Mouse (Mus musculus) large intestine, adult 2 months (tissue): ENCODE measurements around the gene Nln. TPM values are rescaled to one million over a fixed set of nuclear protein-coding genes. Genes with fewer than 3 reads are reported as not detected.
A peak's percentile ranks its signal among the peaks of the same experiment; 100 is the strongest.

ENCODE experiments used
- DNase-seq: peaks from one replicate; pipeline ENCODE4 v3.0.0-alpha.2; 2012; ENCODE audit warnings: low read depth, low spot score
- WGBS: fragments of 180-500 bp; shearing (Covaris S2); methylation state at CpG from one replicate; pipeline ENCODE4 v1.1.7; 2018; 5-methylcytosine and 5-hydroxymethylcytosine counted together
- polyA plus RNA-seq: library from polyadenylated mRNA; depleted of rRNA; stranded (reverse); fragments of >200 nt; gene quantifications from 2 replicates; pipeline ENCODE4 v1.2.3, GENCODE M21; 2012; rRNA removed

Gene Nln
- polyA plus RNA-seq, result 8.1 and 10.9 TPM in 2 replicates

DNA sequence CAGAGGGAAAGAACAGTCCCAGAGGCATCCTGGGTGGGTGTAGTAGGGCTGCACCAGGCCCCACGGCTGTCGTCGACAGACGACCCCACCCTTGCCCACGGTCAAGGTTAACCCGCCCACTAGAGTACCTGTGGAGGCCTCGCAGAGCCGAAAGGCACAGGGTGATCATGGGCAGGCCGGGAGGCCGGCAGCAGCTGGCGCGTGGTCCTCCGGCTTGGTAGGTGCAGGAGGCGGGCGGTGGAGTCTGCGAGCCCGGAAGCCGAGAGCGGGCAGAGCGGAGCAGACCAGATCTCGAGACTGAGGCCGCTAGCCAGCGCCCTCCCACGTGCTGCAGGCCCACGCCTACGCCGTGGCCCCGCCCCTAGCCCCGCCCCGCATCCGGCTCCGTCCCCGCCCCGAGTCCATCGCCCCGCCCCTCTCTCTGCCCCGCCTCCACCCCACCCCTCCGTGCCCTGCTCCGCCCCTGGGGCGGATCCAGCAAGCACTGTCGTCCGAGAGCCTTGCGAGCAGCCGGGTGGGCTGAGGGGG, at the start of gene Nln, which contains the start of gene Sgtb:
TSS of gene Nln (minus strand) at position 327 of the 528 bp plus-strand sequence.
TSS of gene Sgtb (plus strand) at position 454 of the 528 bp plus-strand sequence.
- under 1% methylated on average over 43 of the region's 44 CpGs for WGBS
- DNase-seq, result peak; percentile 24

DNA sequence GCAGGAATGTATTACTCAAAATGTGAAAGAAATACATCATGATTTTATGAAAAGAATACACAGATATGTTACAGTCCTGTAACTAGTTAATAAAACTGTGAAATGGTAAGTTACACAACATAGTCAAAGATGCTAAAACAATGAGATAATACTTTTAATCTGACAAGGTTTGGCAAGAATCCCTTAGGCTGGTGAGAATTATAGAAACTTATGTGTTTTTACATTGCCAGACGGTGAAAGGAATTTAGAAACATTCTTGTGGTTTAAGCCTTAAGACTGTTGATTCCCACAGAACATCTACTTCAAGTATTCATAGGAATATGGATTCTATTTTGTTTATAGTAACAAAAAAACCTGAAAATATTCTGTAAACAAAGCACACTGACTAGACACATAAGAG, 46.3 kb upstream of the Nln start:
- no peak for DNase-seq
- WGBS, result 87% methylated on average over 1 of the region's 1 CpGs

DNA sequence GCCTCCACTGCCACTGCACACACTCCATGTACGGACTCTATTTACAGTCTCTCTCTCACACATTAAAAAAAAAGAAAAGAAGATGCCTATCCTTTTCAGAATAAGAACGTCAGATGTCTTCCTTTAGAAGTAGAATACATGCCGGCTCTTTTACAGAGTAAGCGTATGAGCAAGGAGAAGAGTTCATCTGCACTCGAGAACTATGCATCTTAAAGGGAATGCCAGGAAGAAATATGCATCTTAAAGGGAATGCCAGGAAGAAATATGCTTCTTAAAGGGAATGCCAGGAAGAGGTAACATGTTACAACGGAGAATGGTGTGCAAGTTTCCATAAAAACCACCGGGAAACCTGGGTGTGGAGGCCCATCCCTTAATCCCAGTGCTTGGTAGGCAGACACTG, 45.7 kb upstream of the Nln start:
- 88% methylated on average over 7 of the region's 7 CpGs for WGBS
- no peak for DNase-seq

DNA sequence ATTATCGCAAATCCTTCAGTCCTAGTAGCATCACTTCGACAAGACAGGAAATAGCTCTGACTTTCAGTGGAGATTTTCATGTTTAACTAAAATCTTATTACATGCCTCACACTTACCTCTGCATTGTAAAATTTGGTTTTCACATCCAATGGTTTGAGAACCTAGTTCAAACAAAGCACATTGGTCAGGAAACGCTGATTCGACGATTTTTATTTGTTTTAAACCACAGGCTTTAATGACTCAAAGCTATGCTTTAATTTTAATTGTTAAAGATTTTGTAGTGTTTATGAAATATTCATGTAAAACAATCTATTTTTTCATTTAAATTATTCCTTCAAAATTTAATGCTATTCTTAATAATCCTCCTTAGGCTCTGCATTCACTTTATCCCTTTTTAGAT, 44.8 kb upstream of the Nln start:
- 91% methylated on average over 5 of the region's 5 CpGs for WGBS
- no peak for DNase-seq

DNA sequence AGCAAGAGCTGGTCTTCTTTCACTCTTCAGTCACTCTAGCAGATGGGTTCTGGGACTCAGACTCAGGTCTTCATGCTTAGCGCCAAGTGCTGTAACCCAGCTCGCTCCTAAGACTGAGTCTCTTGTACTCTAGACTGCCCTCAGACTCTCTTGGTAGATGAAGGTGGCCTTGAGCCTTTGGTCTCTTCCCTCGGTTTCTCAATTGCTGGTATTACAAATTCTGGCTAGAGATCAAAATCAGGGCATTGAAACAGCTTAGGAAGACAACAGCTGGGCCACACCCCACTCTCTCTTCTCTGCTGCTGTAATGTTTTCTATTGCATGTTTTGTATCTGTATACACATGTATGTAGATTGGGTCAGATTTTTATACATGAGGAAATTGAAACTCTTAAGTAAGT, 36.2 kb upstream of the Nln start:
- DNase-seq, result no peak
- 83% methylated on average over 3 of the region's 3 CpGs for WGBS

DNA sequence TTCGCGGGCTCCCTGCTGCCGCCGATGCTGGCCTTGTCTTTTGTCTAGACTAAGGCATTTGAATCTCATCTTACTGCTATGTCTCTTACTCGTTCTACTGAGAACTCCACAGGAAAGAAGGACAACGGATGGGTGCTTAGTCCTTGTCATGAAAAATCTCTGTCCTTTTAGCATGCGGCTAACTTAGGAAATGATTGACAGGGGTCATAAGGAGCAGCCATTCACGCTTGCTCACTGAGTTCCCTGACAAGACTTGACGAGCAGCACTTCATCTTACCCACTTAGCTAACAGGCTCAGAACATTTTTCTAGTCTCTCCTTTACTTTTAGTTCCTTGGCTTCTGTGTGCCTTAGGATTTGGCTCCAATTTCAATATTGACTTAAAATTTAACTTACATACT, 35.5 kb upstream of the Nln start:
- 72% methylated on average over 9 of the region's 9 CpGs for WGBS

DNA sequence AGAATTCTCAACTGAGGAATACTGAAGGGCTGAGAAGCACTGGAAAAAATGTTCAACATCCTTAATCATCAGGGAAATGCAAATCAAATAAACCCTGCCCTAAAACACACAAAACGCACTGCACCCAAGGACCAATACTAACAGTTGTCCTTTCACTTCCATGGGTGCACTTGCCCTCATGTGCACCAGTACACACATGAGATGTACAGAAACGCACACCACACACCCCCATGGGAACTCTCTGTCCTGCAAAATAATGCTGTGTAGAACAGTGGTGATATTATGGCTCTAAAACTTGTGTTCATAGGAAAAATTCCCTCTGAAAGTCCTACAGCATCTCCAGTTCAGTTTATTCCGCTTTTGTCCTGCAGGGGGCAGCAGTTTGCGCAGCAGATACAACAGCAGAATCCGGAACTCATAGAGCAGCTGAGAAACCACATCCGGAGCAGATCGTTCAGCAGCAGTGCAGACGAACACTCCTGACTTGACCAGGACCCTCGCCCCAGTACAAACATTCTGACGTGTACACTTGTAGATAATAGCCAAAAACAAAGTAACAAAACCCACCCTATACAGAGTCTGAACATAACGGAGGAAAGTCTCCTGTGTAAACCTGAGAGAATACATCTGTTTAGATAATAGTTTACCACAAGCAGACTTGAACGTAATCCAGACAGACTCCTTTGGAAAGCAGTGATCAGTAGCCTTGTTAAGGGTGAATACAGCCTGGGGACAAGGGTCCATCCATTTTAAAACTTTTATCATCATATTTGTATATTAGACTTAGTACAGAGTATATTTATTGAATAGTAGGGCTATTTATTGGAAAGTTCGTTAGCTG, 30.2 kb upstream of the Nln start:
- DNase-seq, result peak; percentile 51
- WGBS, result 27% methylated on average over 13 of the region's 13 CpGs

More for the DNA sequence above, 35.5 kb upstream of the Nln start:
- DNase-seq, result no peak

DNA sequence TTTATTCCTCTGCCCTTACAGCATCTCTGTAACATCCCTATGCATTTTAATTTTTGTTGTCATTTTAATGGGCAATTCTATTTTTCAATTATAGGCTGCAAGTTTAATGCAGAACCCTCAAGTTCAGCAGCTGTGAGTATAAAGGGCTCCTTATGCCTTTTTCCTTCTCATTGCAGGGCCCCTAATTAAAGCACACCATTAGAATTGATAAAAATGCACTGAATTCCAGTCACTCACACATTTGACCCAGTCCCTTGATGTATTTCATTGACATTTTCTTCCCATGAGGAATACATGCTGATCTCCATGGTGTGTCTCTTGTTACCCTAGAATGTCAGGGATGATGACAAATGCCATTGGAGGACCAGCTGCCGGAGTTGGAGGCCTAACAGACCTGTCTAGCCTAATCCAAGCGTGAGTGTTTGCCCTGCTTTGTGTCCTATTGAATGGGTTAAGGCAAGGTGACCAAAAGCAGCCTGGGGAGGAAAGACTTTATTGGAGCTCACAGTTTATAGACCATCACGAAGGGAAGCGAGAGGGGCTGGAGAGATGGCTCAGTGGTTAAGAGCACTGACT, 25.2 kb upstream of the Nln start:
- DNase-seq, result no peak
- 85% methylated on average over 4 of the region's 4 CpGs for whole genome bisulfite sequencing

DNA sequence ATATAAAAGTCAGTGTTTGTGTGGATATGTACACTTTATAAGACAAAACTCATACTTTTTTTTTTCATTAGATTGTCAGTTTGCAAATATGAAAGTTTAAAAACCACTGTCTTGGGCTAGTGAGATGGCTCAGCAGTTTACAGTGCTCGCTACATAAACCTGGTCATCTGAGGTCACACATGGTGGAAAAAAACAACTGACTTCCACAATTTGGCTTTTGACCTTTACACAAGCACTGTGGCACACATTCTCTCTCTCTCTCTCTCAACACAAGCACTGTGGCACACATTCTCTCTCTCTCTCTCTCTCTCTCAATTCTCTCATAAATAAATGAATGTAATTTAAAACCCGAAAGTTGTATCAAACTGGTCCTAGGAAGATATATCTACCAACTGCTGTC, 23.1 kb upstream of the Nln start:
- no peak for DNase-seq
- 80% methylated on average over 2 of the region's 2 CpGs for WGBS

DNA sequence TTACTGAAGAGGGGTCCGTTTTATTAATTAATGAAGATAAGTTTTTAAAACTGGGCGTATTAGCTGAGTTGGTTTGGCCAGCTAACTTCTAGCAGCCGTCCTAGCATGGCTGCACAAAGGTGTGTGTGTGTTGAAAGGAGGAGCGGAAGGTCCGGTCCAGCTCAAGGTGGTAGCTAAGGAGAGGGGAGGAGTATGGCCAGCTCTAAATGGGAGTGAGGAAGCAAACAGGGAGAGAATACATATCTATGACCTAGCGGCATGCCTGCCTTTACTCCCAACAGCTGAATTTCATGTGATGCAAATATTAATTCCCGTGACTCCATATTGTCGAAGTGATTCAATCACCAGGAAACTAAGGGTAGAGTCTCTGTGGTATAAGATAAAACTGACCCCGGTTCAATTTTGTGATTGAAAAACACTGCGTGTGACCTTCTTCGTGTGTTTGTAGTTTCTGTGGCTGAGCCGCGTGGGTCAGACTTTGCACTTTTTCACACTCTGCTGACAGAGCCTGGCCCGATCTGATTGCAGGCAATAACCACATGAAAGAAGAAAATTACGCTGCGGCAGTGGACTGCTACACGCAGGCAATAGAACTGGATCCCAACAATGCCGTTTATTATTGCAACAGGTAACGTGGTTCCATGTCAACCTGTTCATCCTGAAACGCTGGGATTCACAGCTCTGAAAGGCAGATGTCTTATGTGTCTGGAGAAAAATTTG, 14.4 kb upstream of the Nln start:
- no peak for DNase-seq

DNA sequence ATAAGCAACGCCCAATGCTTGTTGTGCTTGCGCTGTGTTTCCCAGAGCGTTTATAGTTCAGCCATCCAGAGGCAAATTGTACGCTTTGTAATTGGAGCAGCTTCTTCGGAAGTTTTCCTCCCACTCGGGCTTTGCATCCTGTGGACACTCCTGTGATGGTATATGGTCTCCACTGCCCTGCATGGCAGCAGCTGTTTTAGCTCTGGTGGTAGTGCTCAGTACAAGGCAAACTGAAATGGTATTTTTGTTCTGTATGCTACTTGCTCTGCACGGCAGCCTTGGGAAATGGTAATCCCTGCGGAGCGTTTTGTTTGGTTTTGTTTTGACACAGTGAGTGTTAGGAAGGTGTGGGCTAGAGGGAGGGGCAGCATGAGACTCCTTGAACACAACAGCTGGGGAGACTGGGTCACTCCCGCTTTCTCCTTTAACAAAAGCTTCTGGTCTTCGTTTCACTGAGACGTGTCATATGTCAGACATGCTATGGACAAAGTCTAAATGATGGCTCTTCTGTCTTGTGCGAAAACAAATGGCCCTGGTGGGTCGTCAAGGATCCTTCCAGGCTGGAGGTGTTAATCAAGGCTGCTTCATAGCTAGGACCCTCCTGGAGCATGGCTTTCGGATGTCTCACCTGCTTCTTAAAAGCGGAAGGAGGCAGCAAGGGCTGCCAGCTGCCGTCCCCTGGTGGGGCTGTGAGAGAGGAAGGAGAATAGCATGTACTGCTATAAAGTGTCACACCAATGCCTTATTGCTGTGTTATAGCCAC, 12.8 kb upstream of the Nln start:
- no peak for DNase-seq
- 38% methylated on average over 17 of the region's 17 CpGs for WGBS

More for the DNA sequence above, 14.4 kb upstream of the Nln start:
- WGBS, result 56% methylated on average over 20 of the region's 20 CpGs

DNA sequence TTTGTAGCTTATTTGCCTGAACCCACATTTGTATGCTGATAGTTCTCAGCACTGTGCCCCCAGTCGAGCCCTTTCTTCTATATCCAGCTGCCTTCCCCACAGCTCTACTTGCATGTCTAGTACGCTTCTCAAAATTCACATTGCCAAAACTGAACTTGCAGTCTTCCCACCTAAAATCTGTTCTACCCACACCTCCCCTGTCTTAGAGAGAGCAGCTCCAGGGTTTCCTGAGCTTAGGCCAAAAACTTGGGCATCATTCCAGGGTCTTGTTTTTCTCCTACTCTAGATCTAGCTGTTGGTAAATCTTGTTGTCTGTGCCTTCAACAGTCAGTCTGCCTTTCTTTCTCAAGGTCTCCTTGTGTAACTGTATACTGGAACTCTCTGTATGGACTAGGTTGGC, 5.4 kb upstream of the Nln start:
- DNase-seq, result no peak

DNA sequence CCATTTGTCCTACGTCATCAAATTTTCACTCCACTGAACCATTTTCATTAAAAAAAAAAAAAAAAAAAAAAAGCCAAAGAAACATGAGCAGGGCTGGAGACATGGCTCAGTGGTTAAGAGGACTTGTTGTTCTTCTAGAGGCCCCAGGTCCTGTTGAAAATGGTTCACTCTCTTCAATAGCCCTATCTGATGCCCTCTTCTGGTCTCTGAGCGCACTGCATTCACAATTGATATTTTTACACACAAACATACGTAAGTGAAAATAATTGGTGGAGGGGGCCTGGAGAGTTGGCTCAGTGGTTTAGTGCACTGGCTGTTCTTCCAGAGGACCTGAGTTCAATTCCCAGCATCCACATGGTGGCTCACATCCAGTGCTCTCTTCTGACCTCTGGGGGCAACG, 4.4 kb upstream of the Nln start:
- no peak for DNase-seq
- 95% methylated on average over 4 of the region's 4 CpGs for WGBS

More for the DNA sequence above, 5.4 kb upstream of the Nln start:
- 95% methylated on average over 2 of the region's 2 CpGs for WGBS

DNA sequence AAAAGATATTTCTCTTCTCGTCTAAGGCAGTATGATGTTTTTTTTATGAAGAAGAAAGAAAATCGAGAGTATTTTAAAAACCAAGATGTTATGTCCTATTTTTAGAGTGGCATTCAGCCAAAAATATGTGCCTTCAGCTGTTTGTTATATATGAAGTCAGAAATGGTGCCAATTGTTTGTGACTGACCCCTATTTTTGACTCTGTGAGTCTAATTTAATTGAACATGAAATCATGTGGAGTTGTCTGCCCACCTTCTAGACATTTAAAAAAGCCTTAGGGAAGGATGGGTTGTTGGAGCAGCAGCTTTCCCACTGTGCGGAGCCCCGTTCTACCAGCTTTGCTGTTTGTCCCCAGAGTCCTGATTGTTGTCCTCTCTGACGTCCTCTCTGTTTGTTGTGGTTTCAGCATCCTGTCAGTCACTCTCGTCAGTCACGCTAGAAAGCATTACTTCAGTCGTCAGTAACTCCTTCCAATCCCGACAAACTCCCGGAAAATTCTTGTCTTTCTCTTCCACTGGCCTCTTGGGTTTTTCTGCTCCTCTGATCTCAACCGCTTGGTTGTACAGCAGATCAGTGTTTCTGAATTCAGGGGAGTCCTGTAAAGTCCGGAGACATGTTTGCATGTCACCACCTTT, 3.0 kb upstream of the Nln start:
- WGBS, result 65% methylated on average over 12 of the region's 12 CpGs
- DNase-seq, result no peak

DNA sequence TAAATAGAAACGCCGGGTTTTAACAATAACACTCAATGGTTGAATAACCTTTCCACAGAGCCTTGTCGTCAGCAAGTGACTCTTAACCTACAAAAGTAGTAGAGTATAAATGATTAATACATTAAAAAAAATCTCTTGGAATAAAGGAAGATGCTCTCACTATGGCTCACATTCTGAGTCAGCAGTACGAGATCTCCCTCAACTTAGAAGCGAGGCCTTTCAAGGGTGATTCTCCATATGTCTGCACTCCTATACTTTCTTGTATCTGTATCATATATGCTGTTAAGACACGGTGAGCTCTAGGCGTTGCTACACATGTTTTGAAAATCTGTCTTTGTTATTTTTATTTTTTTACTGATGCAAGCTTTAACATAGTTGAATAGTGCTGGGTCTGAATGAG, 1.1 kb upstream of the Nln start:
- no peak for DNase-seq
- 40% methylated on average over 7 of the region's 7 CpGs for WGBS

DNA sequence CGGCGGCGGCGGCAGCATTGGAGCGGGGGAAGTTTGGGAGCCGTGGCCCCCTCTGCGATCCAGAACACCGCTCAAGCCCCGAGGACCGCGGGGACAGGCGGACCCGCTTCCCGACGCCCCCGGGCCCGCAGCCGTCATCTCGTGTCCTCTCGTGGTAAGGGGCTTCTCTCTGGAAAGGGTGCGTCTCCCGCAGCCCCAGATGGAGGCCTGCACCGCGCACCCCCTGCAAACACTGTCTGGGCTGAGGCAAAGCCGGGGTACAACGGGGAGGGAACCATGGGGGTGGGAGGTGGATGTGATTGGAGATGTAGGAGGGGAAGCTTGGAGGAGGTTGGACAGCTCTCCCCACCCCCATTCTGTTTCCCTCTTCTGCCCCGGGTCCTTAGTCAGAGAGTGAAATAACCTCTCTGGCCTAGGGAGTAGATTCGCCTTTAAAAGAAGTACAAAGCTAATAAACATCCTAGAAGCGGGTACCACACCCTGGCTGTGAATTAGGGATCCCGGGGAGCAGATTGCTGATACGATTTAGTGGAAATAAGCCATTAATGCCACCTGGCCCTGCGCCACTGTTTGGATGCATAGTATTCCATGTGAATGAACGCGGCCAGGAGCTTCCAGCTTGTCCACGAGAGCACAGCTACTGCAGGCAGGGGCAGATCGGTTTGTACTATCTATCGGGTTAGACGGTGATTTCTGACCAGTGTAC, 555 bp upstream of the Nln start:
- no peak for DNase-seq
- 1% methylated on average over 38 of the region's 38 CpGs for WGBS

DNA sequence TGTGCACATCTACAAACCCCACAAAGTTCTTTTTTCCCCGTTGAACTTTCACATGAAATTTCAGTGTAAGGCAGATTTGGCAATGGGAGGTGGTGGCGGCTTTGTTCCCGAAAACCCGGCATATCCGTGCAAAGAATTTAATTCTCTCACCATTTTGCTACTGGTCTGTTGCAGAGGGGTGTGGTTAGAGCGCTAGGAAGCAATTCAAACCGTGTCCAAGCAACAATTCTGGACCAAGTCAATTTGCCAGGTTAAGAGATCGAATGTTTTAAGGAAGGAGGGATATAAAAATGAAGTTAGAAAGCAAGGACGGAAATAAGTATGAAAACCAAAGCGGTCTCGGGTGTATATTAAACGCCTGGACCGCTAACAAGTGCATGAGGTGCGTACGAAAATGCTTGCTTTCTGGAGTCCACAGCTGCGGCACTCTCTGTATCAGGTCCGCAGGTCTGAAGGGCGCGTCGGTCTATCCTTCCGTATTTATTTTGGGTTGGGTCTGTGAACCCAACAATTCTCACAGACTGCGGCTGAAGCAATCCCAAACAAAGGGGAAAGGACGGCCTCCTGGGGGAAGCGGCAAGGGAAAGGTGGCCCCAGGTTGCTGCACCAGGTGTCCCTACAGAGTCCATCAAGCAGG, 645 bp downstream of the Nln start:
- DNase-seq, result peak; percentile 18
- WGBS, result under 1% methylated on average over 24 of the region's 24 CpGs

DNA sequence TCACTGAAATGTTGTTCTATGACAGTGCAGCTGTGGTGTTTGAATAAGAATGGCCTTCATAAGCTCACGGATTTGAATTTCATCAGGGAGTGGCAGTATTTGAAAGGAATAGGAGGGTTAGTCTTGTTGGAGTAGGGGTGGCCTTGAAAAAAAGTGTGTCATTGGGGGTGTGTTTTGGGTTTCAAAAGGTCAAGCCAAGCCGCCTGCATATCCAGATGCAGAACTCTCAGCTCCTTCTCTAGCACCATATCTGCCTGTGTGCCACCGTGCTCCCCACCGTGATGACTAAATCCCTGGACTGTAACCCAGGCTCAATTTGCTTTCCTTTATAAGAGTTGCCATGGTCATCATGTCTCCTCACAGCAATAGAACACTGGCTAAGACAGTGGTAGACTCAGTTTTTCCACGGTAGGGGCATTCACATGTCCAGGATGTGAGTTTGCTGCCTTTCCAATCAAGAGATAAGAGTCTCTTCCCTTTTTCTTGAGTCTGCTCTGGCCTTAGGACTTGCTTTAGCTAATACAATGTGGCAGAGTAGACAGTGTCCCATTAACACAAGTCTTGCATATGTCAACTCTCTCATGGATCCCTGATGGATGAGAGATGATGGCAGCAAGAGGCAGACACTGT, 7.7 kb downstream of the Nln start:
- no peak for DNase-seq
- 83% methylated on average over 5 of the region's 5 CpGs for WGBS
